Mouse (Mus musculus) heart, postnatal 0 days (tissue): Measurements from ENCODE around the gene Olfr1012.
"Not testable (repeated sequence)": the region's sequence is repeated elsewhere in the genome, so short reads cannot be mapped to it uniquely, and the experiment has no call there.

Source experiments
- CTCF ChIP-seq: IDR thresholded peaks from 2 replicates; pipeline ENCODE4 v1.5.1; 2016; ENCODE audit warnings: antibody characterized with exemption, control low read depth, low read depth
- EP300 ChIP-seq: IDR thresholded peaks from 2 replicates; pipeline ENCODE4 v1.6.1; 2016; ENCODE audit warnings: antibody characterized with exemption, low read depth

GRCm38 (mm10) chr2:85710680-85711079 lies 51.9 kb downstream of the Olfr1012 start:
- not testable (repeated sequence) for TF ChIP-seq CTCF, EP300
